Mouse (Mus musculus) mouse embryonic stem cell (cell line): Measurements from ENCODE around the gene Oxsm.

Experiments
- in situ Hi-C, 2 experiments: fragments of 300-500 bp; cut with MboI; formaldehyde crosslinking; loops; 1 replicate in 1 of 2; 3 replicates in 1 of 2; pipeline ENCODE4 v1.14.3; 2019 to 2020; ENCODE audit warnings: low sequenced_read_pairs in 2 of 2, low pct_unique_long_range_greater_than_20kb in 1 of 2, mixed read lengths in 1 of 2; ENCODE audit not compliant: unreplicated experiment in 1 of 2

Oxsm gene

DNA sequence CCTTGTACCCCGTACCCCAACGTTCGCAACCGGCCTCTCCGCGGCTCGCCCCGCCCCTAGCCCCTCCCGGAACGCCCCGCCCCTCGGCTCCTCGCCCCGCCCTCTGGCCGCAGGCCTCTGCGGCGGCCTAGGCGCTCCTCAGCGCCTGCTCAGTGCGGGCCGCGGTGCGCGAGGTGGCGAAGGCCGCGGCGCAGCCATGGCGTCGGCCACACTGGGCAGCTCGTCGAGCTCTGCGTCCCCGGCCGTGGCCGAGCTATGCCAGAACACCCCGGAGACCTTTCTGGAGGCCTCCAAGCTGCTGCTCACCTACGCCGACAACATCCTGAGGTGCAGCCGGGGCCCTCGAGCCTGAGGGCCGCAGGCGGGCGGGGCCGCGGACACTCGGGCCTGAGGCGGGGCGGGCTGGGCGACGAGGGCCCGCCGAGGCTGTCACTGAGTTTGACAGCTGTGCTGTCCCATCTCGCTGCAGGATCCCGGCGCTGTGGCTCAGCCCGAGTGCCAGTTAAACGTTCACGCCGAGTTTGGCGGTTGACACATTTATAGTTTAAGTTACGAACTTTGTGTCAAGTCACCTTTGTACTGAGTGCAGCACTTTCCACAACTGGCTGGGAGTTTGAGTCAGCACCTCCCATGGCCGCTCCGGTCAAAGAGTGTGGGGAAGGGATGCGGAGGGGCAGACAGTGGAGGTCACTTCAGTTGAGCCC lies at the start of gene Oxsm, which contains the start of gene Ngly1:
Gene Oxsm (minus strand): TSS at position 638 of the 704 bp plus-strand sequence.
Gene Ngly1 (plus strand): TSS at position 110 of the 704 bp plus-strand sequence.
- in situ Hi-C loops = loop anchor here in 1 of 2 experiments (10.0 kb wide), 1 partner anchor 115 kb away; the partner anchor contains the start of gene Top2b

DNA sequence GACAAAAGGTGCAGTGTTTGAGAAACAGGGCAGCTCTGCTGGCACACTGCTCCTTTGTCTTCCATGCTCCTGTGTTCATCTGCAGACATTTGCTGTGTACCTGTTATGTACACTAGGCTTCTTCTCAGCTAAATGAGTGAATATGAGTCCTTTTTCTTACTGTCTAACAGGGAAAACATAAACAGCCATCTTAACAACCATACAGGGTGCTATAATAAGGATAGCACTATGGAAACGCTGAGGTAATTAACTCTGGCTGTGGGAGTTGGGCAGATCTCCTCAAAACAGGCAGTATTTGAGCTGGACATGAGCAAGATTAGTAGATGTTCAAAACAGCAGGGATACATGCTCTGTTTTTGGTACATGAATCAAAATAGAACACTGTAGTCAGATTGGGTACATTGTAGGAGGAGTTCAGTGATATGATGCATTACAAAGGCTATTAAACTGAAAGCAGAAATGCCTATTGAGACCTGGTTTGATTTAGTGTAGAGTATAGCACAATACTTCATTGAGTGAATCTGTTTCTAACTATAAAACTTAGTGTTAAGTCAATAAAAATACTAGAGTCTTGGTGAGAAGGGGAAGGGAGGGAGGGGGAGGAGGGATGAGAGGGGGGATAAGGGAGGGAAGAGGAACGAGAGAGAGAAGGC lies 47.3 kb upstream of the Oxsm start:
- in situ Hi-C loops = no loop called here

DNA sequence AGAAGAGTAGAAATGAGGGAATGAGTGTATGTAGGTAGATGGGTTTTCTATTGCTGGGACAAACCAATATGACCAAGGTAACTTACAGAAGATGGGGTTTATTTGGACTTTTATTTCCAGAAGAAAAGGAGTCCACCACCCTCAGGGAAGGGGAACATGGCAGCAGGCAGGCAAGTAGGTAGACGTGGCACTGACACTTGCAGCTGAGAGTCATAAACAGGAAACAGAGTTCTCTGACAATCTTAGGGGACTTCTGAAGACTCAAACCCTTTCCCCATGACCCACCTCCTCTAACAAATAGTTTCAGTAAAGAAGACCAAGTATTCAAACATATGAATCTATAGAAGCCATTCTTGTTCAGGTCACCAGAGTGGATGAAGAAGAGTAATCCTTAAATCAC lies 44.3 kb upstream of the Oxsm start:
- in situ Hi-C loops = no loop called here

DNA sequence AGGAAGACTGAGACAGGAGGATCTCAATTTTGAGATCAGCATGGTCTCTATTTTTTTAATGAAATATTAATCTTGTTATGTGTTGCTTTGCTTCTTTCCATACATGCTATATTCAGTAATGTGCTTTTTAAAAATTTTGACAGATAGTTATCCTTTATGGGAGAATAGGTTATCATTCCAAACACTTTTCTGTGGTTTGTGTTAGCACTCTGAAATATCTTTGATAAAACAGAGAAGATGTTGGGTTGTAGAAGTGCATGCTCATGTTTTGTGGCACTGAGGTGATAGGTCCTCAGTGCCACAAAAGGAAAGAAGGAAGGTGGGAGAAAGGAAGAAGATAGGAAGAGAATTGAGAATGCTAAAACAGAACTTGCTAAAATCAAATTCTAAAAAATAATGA lies 43.4 kb upstream of the Oxsm start:
- in situ Hi-C loops = no loop called here

DNA sequence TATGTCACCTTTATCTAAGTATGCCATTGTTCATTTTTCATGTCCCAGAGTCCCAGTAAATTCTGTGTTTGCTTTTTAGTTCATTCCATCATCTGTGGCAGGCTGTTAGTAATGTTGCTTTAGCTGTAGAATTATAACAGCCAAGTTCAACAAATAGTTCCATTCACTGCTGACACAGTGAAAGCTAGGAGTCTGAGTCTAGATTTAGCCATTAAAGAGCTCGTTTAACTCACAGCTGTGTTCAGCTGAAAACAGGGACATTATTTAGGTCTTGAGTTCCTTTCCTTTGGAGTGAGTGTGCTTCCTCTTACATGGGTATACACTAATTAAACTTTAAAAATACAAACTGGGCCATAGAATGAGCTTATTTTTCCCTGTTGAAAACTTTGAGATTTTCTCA lies 42.8 kb upstream of the Oxsm start:
- in situ Hi-C loops = no loop called here

DNA sequence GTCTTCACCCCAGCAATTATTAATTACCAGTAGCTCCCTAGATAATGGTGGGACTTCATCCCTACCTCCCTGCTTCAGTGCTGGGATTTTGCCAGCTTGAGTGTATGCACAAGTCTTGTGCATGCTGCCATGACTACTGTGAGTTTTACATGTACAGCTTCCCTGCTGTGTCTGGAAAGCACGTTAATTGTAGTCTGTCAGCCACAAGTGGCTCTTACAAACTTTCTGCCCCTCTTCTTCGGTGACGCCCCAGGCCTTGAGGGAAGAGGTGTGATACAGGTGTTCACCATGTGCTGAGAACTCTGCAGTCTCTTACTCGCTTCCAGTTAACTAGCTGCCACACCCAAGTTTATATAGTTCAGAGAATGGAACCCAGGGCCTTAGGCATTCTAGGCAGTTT lies 34.4 kb upstream of the Oxsm start:
- in situ Hi-C loops = no loop called here

DNA sequence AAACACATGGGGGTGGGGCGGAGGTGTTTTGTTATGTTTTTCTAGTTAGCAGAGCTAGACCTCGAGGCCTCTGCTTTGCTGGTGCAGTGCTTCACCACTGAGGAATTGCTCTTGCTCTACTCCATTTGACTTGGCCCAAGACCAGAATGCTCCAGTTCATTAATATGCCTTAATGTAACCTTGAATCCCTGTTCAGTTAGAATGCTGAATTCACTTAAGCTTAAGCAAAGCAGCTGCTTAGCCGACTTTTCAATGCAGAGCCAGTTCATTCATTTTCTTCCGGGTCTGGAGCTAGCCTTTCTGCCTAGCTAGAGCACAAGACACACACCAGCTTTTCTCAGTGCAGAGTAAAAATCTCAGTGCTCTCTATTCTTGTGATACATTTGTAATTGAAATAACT lies 29.6 kb upstream of the Oxsm start:
- in situ Hi-C loops = no loop called here

DNA sequence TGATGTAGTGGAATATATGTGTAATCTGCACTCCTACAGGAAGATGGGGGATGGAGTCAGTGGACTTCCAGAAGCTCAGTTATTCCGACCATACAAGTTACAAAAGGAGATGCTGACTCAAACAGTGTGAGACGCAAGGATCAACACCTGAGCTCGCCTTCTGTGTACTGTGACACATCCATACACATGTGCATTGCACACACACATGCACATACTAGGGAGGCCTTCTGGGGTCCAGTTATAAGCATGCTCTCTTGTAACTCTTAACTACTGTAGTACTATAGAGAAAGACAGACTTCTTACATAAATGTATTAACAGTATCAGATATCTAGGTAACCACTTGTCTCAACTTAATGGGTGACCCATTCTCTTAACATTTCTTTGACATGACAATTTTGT lies 24.1 kb upstream of the Oxsm start:
- in situ Hi-C loops = no loop called here

DNA sequence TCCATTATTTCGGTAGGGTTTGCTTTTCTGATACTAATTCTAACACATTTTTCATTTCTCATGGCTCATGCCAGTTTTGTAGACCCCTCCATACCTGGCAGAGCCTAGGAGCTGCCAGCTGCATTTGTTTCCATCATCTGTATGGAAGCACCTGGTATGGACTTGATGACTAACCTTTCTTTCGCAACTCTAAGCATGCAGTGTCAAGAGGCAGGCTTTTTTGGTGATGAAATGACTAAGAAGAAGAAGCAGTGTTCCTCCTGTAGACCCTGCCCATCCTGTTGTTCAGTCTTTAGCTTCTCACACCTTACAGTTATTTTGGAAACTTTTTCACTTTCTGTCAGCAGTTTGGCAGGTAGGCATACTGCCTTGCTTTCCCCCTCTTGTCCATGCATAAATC lies 20.2 kb upstream of the Oxsm start:
- in situ Hi-C loops = no loop called here

DNA sequence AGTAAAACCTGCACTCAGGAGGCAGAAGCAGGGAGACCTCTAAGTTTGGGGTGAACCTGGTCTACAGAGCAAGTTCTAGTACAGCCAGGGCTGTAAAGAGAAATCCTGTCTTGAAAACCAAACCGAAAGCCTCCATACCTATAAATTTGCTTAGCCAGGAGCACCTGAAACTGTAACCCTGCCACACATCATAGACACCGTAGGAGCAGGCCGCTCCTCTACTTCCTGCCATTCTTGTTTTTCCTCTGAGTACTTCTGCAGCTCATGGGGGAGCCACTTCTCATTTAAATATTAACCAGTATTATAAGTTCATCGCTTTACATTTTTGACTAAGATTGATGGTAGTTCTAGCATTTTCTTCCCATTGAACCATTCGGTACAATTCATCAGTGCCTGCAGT lies 17.4 kb upstream of the Oxsm start:
- in situ Hi-C loops = no loop called here

DNA sequence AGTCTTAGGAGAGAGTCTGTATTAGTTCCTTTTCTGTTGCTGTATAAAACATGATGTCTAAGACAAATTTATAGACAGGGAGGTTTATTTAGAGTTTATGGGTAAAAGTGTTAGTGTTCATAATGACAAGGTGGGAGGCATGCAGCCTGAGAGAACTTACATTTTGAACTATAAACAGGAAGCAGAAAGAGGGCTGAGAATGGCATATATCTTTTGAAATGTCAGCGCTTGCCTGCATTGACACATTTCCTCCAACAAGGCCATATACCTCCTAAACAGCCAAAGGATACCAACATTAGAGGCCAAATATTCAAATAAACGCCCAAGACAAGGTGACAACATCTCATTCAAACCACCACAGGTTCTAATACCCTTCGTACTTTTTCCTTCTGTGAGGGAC lies 12.3 kb upstream of the Oxsm start:
- in situ Hi-C loops = no loop called here

DNA sequence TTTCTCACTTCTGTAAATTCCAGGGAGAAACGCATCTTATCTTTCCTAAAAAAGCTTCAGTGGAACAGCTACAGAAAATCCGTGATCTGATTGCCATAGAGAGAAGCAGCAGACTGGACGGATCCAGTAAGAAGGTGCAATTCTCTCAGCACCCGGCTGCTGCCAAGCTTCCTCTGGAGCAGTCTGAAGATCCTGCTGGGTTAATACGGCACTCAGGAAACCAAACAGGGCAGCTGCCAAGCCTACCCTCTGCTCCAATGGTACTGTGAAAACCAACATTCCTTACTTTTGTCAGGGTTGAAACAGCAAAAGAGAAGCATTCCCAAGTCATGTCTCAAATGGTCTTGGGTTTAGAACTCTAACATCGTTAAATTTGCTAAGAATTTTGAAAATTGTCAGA lies 10.9 kb upstream of the Oxsm start:
- in situ Hi-C loops = no loop called here

DNA sequence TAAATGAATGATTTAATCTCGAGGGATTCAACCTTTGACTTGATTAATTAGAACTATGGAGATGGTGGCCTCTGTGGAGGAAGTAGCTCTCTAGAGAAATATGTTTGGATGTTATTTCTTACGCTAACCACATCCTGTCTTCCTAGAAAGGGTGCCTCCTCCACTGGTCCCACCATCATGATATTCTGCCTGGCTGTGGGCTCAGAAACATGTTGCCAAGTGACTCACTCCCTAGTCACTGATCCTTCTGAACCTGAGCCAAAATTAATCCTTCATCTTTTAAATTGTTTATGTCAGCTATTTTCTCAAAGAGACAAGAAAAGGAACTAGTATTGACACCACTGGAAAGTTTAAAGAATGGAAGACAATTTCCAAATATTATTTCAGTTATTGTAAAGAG lies 6.6 kb upstream of the Oxsm start:
- in situ Hi-C loops = no loop called here

DNA sequence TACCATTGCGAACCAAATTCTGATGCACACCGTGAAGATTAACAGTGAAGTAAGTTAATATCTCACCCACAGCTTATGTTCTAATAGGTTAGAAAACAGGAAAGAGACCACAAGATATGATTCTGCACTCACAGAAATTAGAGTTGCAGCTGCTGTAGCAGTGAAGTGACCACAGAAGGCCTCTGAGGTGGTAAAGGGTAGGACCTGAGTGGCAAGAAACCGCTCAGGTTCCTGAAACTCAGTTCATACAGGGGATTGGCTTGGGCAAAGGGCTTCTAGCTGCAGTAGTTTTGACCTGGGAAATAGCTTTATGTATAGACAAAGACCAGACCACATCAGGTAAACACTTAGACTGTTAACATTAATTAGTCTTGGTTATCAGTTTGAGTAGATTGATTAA lies 6.1 kb upstream of the Oxsm start:
- in situ Hi-C loops = no loop called here

DNA sequence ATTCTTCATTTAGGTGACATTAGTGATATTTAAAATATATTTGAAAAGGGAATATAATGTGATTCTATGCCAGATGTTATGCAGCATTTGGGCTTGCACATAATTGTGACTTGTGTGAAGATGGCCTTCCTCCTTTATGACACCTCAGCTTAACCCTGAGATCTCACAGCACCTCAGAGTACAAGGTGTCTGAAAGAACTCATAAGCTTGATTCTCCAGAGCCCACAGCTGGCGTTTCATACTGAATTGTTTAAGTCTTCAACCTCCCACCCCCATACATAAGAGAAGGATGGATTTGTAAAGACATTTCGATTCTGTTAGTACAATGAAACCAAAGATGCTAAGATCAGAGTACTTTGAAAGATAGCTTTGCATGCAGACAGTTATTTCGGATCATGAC lies 491 bp upstream of the Oxsm start:
- in situ Hi-C loops = no loop called here

DNA sequence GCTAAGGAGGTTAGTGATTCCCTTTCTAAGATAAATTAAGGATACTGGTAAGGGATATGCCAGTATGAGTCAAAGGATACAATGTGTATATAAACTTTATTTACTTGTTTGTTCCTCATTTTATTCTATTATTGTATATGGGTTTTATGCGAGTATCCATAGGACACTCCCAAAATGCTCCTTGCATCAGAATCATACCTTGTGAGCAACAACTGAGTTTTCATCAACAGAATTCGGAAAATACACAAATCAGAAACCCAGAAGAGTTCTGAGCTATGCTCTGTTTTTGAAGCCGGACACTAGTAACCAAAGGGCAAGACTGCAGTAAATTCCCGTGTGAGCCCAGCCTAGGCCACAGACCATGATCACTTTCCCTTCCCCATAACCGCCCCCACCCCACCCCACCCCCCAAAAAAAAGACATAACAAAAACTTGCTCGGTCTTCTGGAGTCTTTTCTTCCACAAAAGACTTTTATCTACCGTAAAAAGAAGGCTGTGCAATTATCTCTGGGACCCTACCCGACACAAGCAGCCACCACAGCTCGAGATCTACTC lies 928 bp downstream of the Oxsm start:
- in situ Hi-C loops = loop anchor here in 1 of 2 experiments (10.0 kb wide), 1 partner anchor 116 kb away; the partner anchor contains the start of gene Top2b

DNA sequence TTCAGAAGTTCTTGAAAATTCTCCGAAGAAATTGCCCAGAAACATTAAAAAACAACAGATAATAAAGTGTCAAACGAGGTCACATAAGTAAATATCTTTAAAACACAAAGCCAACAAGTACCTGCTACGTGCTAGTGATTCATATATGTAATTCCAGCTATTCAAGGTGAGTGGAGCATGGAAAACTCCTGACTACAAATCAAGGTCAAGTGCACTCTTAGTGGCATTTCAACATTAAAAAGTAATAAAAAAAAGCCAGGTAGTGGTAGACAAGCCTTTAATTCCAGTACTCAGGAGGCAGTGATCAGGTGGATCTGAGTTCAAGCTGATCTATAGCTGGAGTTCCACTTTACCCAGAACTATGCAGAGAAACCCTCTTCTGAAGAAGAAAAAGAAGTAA lies 1.5 kb downstream of the Oxsm start:
- in situ Hi-C loops = loop anchor here in 1 of 2 experiments (10.0 kb wide), 1 partner anchor 117 kb away; the partner anchor contains the start of gene Top2b

DNA sequence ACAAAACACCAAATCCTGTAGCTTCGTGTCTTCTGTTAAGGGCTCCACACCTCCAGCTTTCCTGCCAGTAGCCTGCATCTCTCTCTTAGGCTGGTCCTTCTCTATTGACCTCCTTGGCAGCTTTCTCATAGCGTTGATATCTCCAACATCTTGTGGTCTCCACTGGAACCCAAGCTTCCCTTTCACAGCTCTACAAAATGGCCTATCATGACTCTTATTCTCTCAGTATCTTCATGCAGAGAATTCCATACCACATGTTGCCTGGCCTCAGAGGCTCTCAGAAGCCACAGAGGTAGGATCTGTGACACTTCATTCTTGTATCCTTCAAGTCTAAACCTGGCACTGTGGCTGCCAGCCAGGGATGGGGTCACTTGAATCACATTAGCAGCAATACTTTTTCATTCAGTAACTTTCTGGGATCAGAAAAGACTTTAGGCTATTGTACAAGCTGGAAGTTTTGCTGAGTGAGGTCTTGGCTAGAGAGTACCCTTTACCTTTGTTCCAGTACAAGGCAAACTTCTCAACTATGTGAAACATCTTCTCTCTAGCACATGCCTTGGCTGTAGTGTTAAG lies 3.2 kb downstream of the Oxsm start:
- in situ Hi-C loops = loop anchor here in 1 of 2 experiments (10.0 kb wide), 1 partner anchor 118 kb away; the partner anchor contains the start of gene Top2b

DNA sequence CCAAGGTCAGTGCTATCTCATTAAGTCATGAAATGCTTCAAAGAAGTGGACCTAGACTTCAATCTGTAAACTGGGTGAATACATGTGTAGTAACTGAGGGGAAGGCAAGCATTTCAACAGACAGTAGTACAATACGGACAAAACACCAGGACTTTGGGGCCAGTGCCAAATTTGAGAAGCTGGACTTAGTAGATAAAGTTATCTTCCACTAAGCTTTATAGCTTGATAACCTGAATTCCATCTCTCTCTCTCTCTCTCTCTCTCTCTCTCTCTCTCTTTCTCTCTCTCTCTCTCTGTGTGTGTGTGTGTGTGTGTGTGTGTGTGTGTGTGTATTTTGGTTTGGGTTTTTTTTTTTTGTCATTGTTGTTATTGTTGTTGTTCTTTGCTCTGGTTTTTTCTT lies 4.5 kb downstream of the Oxsm start:
- in situ Hi-C loops = loop anchor here in 1 of 2 experiments (10.0 kb wide), 1 partner anchor 120 kb away; the partner anchor contains the start of gene Top2b
